Mouse (Mus musculus) kidney, postnatal 4 days (tissue): ENCODE data around the gene Atp5g3.

Source experiments
- DNase-seq, 2 experiments: peaks; one replicate each; pipeline ENCODE4 v3.0.0; 2021; ENCODE audit warnings: mixed read lengths in 2 of 2

Gene Atp5g3

DNA sequence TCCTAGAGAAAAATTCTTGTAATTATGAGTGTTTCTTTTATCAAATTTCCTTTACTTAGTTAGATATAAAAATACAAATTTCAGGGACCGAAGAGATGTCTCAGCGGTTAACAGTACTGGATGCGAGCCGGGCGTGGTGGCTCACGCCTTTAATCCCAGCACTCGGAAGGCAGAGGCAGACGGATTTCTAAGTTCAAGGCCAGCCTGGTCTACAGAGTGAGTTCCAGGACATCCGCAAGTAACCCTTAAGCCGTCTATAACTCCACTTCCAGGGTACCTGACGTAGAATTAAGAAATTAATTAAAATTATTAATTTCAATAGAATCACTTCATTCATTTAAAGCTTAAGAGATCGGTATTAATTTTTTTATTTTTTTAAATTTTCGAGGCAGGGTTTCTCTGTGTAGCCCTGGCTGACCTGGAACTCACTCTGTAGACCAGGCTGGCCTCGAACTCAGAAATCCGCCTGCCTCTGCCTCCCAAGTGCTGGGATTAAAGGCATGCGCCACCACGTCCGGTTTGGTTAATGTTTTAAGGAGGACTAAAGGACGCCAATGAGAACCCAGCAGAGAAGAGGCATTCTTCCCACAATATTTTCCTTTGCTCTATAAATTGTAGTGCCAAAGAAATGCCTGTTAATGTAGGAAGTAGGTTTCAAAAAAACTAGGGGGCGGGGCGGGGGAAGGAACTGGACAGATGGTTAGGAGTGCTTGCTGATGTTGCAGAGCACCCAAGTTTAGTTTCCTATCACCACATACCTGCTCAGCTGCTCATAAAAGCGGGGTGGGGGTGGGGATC lies 17.5 kb downstream of the Atp5g3 start:
- DNase-seq, result no peak

DNA sequence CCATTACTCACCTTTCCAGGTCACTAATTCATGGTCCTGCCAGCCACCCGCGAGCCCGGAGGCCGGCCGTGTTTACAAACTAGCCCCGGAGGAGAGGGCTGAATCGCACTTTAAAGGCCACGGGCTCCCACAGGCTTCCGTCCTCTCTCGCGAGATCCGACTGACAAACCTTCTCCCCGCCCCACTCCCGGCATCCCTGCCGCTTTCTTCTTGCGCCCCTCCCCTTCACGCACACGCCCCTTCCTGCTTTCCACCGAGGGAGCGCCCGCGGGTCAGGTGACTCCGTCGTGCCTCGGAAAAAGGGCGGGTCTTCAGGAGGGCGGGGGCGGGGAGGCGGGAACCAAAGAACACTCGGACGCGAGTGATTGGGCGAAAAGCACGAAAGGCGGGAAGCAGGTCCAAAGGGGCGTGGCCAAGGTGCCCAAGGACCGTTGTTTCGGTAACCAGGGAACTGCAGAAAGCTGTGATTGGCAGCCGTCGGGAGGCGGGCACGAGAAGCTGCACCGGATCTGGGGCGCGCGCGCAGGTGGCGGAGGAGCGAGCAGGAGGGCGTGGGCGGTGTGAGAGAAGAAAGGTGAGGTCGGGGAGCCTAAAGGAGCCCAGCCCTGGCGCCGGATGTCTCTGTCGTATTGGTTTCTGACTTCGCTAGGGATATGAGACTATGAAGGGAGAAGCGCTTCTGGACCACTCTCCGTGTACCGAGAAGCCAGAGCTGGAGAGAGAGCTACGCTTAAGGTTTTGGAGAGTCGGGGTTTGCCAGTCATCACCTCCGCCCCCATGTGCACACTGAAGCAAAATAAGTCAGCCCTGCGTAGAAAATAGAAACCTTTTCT lies 18.4 kb downstream of the Atp5g3 start, which contains the start of gene Atf2:
Gene Atf2 (minus strand): TSS at position 176 of the 833 bp plus-strand sequence.
- DNase-seq, result peak; percentile 99 to 100

DNA sequence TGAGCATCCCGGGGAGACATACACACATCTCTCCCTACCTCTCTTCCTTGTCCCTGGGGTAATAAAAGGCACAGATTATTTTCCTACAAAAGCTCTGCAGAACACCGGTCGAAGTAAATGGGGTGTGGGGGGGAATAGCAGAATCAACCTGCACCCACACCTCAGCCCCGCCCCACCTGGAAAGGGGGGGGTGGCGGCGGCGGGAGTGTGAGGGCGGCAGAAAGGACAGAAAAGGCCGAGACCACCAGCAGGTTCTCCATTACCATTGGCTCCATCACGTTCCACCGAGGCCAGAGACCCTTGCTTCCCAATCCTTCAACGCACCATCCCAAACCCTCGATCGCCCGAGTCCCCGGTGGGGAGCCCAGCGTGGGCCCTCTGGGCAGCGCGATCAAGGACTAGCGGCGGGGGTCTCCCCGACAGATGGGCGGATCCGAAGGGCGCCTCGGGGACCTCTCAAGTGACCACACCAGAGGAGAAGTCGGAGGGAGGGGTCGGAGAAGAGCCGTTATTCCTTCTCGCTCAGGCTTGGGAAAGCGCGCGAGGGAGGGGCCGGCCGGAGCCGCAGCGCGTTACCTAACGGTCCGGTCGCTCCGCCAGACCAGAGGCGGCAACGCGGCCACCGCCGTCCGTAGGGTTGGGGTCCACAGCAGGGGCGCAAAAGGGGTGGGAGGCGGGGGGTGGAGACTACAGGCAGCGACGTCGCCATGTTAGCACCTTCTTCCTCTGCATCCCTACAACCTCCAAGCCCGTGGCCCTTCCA lies 19.2 kb downstream of the Atp5g3 start:
- DNase-seq, result no peak

- no peak for DNase-seq
Measured at GRCm38 (mm10) chr2:73885997-73886396, 25.1 kb downstream of the Atp5g3 start.

DNA sequence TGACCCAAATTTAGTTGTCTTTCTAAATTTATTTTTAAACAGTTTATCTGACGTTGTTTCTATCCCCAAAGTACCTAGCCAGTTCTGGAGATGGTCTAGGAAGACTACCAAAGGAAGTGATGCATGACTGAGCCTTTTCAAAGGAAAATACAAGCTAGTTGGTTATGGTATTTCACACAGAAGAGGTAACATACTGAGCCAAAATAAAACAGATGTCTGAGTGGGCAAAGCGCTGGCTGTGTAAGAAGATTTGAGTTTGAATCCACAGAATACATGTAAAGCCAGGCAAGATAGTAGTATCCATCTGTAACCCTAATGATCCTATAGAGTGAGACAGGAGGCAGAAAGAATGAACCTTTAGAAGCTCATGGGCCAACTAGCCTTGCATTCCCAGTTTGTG lies 33.2 kb downstream of the Atp5g3 start:
- DNase-seq, result no peak

DNA sequence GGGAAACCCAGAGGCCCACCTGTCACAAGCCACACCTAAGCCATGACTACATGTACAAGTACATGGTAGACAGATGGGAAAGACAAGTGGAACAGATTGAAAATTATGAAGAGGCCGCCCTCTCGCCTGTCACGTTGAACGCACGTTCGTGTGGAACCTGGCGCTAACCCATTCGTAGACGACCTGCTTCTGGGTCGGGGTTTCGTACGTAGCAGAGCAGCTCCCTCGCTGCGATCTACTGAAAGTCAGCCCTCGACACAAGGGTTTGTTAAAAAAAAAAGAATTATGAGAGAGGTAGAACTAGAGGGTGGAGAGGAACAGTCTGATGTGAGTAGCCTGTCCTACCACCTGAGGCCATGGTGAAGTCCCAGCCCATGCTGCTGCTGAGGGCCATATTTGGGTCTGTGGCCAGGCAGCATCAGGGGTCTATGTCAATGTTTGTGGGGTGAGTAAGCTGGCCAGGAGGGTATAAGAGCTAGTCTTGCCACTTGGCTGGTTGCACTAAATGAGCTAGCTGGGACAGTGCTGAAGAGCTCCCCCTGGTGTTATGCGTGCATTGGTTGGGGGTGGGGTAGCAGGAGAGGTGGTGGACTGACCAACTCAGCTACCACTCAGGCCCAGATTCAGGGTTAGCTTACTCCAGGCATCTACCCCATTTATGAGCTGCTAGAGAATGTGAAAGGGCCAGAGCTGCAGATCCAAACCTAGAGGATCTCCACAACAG lies 43.2 kb downstream of the Atp5g3 start:
- peak; percentile 45 to 46 for DNase-seq

DNA sequence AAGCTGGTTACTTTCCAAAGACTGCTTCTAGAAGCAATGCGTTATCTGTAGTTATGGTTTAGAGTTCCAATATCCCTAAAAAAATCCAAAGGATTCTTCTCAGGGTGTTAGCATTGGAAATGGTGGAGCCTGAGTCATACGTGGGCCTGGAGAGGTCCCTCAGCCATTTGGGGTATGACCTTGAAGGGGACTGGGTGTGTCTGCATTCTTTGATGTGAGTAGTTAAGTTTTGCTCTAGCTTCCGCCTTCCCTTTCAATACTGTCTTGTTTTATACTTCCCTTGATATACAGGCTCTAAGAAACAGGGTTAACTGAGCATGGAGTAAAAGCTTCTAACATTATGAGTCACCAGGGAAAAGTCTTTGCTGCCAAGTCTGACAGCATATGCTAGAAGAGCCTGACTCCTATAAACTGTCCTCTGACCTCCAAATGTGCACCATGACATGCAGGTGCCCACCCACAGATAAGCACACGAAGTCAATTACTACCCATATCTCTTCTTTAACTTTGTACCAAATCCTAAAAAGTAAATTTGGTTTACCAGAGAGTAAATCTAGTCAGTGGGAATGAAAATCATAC lies 51.0 kb downstream of the Atp5g3 start:
- no peak for DNase-seq
